Mouse (Mus musculus) lung, postnatal 0 days (tissue): Measurements from ENCODE around the gene Gtf3c5.

ENCODE experiments used
- CTCF ChIP-seq: IDR thresholded peaks from 2 replicates; pipeline ENCODE4 v1.5.1; 2016; ENCODE audit warnings: antibody characterized with exemption, mild to moderate bottlenecking
- EP300 ChIP-seq: IDR thresholded peaks from 2 replicates; pipeline ENCODE4 v1.6.1; 2016; ENCODE audit warnings: antibody characterized with exemption, mild to moderate bottlenecking, control low read depth

DNA sequence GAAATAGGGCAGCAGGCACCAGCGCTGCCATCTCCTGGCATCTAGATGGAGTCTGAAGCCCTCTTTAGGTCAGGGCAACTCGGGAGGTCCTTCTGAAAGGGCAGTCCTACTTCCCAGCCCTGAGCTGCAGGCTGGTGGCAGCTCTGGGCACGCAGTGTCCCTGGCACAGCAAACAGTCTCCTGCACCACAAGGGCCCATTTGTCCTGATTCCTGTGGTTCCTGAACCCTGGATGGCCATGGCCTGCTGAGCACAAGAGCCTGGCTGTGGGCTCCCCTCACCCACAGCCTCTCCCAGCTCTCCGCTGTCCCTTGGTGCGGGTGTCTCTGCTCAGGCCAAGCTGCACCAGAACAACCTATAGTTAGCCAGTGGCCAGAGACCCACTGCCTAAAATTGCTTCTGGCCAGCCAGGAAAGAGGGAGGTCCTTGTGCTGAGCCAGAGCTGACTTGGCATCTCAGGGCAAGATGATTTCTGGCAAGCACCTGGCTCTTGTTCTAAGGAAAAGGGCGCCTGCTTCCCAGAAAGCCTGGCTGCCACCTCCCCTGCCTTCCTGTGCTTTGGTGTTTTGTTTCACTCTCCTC lies 61.9 kb downstream of the Gtf3c5 start:
- TF ChIP-seq CTCF (no peak), EP300 (no peak)
